Mouse (Mus musculus): ENCODE measurements around the gene Rtn4. TPM values are rescaled to one million over a fixed set of nuclear protein-coding genes. Genes with fewer than 3 reads are reported as not detected.

Gene Rtn4
- polyA plus RNA-seq, 1 experiment from 2014 or later, result 93.2 TPM

DNA sequence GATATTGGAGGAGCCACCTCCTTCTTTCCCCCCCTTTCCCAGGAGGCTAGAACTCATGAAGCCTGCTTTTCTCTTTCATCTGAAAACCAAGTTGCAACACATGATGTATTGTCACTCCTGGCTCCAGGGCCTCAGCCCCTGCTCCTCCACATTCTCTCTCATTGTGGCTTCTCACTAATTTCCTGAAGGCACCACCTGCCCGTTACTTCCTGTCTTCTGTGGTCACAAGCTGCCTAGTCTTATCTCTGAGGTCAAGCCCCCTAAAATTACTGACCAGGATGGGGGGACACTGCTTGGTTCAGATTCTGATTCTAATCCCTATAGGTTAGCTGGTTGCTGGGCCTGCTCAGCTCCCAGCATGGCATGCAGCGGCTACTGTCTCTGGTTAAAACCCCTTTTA, 82.0 kb downstream of the Rtn4 start:
- 45% methylated on average over 2 of the region's 2 CpGs for WGBS
- H3K27ac ChIP-seq (replicated peaks; ENCODE audit: low read depth, low read length), result peak overlapping the region; percentile 13; the same call in 1 of the 2 replicates

DNA sequence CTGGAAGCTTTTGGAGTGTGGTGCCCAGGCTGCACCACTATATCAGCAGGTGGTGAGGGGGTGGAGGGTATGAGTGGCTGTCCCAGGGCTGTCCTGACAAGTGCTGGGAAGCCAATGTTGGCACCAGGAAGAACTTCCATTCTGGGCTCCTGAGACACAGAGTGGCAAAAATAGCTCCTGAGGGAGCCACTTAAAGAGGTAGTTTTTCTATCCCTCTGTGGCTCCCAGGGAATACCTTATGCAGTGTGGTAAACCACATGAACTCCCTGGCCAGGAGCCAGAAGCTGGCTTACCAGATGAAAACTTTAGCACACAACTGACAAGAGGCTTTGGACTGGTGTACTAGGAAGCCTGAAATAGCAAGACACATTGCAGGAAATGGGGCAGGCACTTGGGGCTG, 85.2 kb downstream of the Rtn4 start:
- H3K9ac ChIP-seq (ENCODE audit: low read depth, low read length), result no peak overlapping the region
- no peaks in the 10 kb centered on the region for H3K36me3 ChIP-seq (ENCODE audit: control insufficient read depth, insufficient read depth, low read length)
- DNase-seq (ENCODE audit: low spot score), result peak; percentile 88
- H3K4me1 ChIP-seq (ENCODE audit: control insufficient read depth, insufficient read depth, low read length), result no peaks in the 10 kb centered on the region
- no peaks in the 10 kb centered on the region for H3K27me3 ChIP-seq (replicated peaks; ENCODE audit: control insufficient read depth, insufficient read depth, low read length)
- H3K4me2 ChIP-seq (ENCODE audit: low read depth, low read length), result no peak overlapping the region
- peak; percentile 68 for ATAC-seq (ENCODE audit: low read depth)
- no peaks in the 10 kb centered on the region for H3K9me3 ChIP-seq (ENCODE audit: control insufficient read depth, low read length)
- no peak overlapping the region for H3K27ac ChIP-seq (replicated peaks; ENCODE audit: low read depth, low read length)
- H3K4me3 ChIP-seq (ENCODE audit: low read depth, low read length), result no peak overlapping the region

More for the DNA sequence above, 82.0 kb downstream of the Rtn4 start:
- H3K4me1 ChIP-seq (ENCODE audit: control insufficient read depth, insufficient read depth, low read length), result no peaks in the 10 kb centered on the region
- H3K9me3 ChIP-seq (ENCODE audit: control insufficient read depth, low read length), result no peaks in the 10 kb centered on the region
- H3K36me3 ChIP-seq (ENCODE audit: control insufficient read depth, insufficient read depth, low read length), result no peaks in the 10 kb centered on the region
- no peaks in the 10 kb centered on the region for H3K27me3 ChIP-seq (replicated peaks; ENCODE audit: control insufficient read depth, insufficient read depth, low read length)
- ATAC-seq (ENCODE audit: low read depth), result 0 out of 2 replicates have a peak, but pooled peaks have one; percentile 1
- peak; percentile 19 for DNase-seq (ENCODE audit: low spot score)
- no peak overlapping the region for H3K4me2 ChIP-seq (ENCODE audit: low read depth, low read length)
- H3K4me3 ChIP-seq (ENCODE audit: low read depth, low read length), result no peak overlapping the region
- H3K9ac ChIP-seq (ENCODE audit: low read depth, low read length), result no peak overlapping the region

DNA sequence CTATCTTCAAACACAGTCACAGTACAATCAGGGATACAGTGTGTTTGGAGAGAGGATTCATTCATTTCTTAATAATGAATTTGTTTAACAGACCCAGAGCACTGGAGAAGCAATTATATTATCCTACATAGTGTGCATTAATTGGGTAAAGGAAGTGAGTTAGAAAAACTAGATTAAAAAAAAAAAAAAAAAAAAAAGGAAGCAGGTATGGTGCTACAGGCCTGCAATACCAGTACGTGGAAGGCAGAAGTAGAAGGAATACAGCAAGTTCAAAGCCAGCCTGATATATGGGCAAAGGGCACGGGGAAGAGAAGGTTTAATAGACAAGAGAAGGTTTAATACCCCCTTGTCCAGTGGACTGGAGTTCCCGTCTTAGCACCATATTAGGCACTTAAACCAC, 86.2 kb downstream of the Rtn4 start:
- H3K9me3 ChIP-seq (ENCODE audit: control insufficient read depth, low read length), result no peaks in the 10 kb centered on the region
- no peak overlapping the region for H3K27ac ChIP-seq (replicated peaks; ENCODE audit: low read depth, low read length)
- no peaks in the 10 kb centered on the region for H3K36me3 ChIP-seq (ENCODE audit: control insufficient read depth, insufficient read depth, low read length)
- no peaks in the 10 kb centered on the region for H3K4me1 ChIP-seq (ENCODE audit: control insufficient read depth, insufficient read depth, low read length)
- ATAC-seq (ENCODE audit: low read depth) (no peak), DNase-seq (ENCODE audit: low spot score) (no peak)
- H3K4me2 ChIP-seq (ENCODE audit: low read depth, low read length), result no peak overlapping the region
- H3K27me3 ChIP-seq (replicated peaks; ENCODE audit: control insufficient read depth, insufficient read depth, low read length), result no peaks in the 10 kb centered on the region
- 75% methylated on average over 3 of the region's 3 CpGs for whole genome bisulfite sequencing
- no peak overlapping the region for H3K9ac ChIP-seq (ENCODE audit: low read depth, low read length)
- H3K4me3 ChIP-seq (ENCODE audit: low read depth, low read length), result no peak overlapping the region

DNA sequence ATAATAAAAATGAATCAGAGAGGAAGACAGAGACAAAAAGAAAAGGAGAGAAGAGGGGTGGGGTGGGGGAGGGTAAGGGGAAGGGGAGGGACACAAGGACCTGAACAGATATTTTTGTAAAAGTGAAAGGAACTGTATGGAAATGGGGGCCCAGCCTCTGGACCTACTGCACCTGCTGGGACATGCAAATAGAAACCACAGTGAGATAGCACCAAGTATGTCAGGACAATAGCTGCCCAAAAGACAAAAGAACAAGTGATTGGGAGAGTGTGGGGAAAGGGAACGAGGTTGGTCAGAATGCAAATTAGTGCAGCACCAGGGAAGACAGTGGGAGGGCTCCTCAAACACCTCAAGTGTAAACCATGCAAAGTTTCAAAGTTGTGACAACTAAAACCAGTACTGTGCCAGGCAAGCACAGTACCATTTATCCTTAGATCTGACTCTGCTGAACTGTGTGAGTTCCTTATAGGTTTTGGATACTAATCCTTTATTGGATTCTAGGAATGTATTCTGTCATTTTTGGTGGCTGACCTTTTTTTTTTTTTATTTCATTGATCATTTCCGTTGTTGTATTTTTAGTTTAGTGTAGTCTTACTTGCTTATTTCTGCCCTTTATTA, 86.8 kb downstream of the Rtn4 start:
- DNase-seq (ENCODE audit: low spot score), result no peak
- no peak overlapping the region for H3K4me2 ChIP-seq (ENCODE audit: low read depth, low read length)
- H3K4me1 ChIP-seq (ENCODE audit: control insufficient read depth, insufficient read depth, low read length), result no peaks in the 10 kb centered on the region
- no peak for ATAC-seq (ENCODE audit: low read depth)
- no peak overlapping the region for H3K27ac ChIP-seq (replicated peaks; ENCODE audit: low read depth, low read length)
- no peaks in the 10 kb centered on the region for H3K9me3 ChIP-seq (ENCODE audit: control insufficient read depth, low read length)
- no peak overlapping the region for H3K9ac ChIP-seq (ENCODE audit: low read depth, low read length)
- no peaks in the 10 kb centered on the region for H3K36me3 ChIP-seq (ENCODE audit: control insufficient read depth, insufficient read depth, low read length)
- H3K4me3 ChIP-seq (ENCODE audit: low read depth, low read length), result no peak overlapping the region
- 48% methylated on average over 2 of the region's 2 CpGs for WGBS
- H3K27me3 ChIP-seq (replicated peaks; ENCODE audit: control insufficient read depth, insufficient read depth, low read length), result no peaks in the 10 kb centered on the region

DNA sequence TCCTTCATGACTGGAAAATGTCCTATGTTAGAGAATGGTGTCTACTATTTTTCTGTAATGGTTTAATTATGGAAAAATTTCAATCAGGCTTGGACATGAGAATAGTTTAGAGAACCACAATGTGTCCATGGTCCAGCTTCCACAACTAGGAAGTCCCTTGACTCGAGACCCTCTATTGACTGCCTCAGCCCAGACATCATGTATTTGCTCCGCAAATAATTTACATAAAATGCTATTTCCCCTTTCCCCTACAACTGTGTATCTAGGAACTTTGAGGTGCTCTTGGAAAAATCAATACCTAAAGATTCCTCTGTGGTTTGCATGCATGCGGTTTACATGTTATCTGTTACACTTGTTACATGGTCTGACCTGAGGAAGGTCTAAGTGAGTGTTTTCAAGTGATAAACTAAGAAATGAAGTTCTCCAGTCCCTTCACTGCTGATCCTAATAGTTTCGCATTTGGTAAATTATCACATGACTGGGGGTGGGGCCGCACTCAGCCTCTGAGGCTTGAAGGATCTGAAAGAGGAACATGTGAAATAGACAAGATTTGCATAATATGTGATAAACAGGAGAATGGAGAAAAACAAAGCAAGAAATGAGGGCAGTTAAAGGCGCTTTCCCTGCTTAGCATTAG, 94.0 kb downstream of the Rtn4 start:
- WGBS, result 84% methylated on average over 6 of the region's 6 CpGs
- ATAC-seq (ENCODE audit: low read depth), result no peak
- Histone ChIP-seq H3K27me3 (replicated peaks; ENCODE audit: control insufficient read depth, insufficient read depth, low read length) (no peaks in the 10 kb centered on the region), H3K27ac (replicated peaks; ENCODE audit: low read depth, low read length) (no peak overlapping the region), H3K36me3 (ENCODE audit: control insufficient read depth, insufficient read depth, low read length) (no peaks in the 10 kb centered on the region), H3K4me1 (ENCODE audit: control insufficient read depth, insufficient read depth, low read length) (no peaks in the 10 kb centered on the region), H3K4me2 (ENCODE audit: low read depth, low read length) (no peak overlapping the region), H3K9ac (ENCODE audit: low read depth, low read length) (no peak overlapping the region), H3K9me3 (ENCODE audit: control insufficient read depth, low read length) (no peaks in the 10 kb centered on the region), H3K4me3 (ENCODE audit: low read depth, low read length) (no peak overlapping the region)
- DNase-seq (ENCODE audit: low spot score), result no peak

DNA sequence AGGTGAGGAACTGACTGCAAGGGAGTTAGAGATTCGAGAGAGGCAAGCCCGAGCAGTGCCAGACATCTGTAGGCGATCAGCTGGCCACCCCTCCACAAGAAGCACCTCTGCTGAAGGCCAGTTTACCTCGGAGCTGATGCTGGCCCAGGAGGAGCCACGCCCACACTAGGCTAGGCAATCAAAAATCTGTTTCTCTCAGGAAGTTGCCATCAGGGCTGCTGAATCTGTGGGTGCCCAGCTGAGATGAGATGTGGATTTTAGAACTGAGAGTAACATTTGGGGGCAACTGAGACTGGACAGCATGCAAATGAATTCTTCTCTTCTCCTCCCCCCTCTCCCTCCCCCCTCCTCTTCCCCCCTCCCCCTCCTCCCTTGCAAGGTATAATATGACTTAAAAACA, 94.7 kb downstream of the Rtn4 start:
- Histone ChIP-seq H3K4me3 (ENCODE audit: low read depth, low read length) (no peak overlapping the region), H3K27me3 (replicated peaks; ENCODE audit: control insufficient read depth, insufficient read depth, low read length) (no peaks in the 10 kb centered on the region), H3K27ac (replicated peaks; ENCODE audit: low read depth, low read length) (no peak overlapping the region), H3K36me3 (ENCODE audit: control insufficient read depth, insufficient read depth, low read length) (no peaks in the 10 kb centered on the region), H3K4me2 (ENCODE audit: low read depth, low read length) (no peak overlapping the region), H3K4me1 (ENCODE audit: control insufficient read depth, insufficient read depth, low read length) (no peaks in the 10 kb centered on the region), H3K9ac (ENCODE audit: low read depth, low read length) (no peak overlapping the region), H3K9me3 (ENCODE audit: control insufficient read depth, low read length) (no peaks in the 10 kb centered on the region)
- 8% methylated on average over 5 of the region's 5 CpGs for WGBS
- ATAC-seq (ENCODE audit: low read depth) (no peak), DNase-seq (ENCODE audit: low spot score) (no peak)

DNA sequence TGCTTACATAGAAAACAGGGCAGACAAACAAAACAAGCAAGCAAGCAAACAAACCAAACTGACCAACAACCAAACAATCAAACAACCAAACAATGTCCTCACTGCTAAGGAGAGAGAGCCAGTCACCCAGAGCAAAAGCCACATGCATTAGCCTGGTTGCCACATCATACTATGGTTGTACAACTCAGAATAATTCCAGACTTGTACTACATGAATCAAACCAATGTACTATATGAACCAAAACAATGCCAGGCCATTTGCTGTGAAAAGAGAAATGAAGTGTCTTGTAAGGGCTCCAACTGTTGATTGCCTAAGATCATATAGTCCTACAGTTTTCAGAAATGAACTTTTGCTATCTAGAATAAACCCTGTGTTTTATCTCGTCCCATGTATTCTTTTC, 95.8 kb downstream of the Rtn4 start:
- no peaks in the 10 kb centered on the region for H3K36me3 ChIP-seq (ENCODE audit: control insufficient read depth, insufficient read depth, low read length)
- no peaks in the 10 kb centered on the region for H3K27me3 ChIP-seq (replicated peaks; ENCODE audit: control insufficient read depth, insufficient read depth, low read length)
- no peaks in the 10 kb centered on the region for H3K4me1 ChIP-seq (ENCODE audit: control insufficient read depth, insufficient read depth, low read length)
- no peak overlapping the region for H3K4me3 ChIP-seq (ENCODE audit: low read depth, low read length)
- ATAC-seq (ENCODE audit: low read depth), result no peak
- H3K9ac ChIP-seq (ENCODE audit: low read depth, low read length), result no peak overlapping the region
- no peak for DNase-seq (ENCODE audit: low spot score)
- WGBS, result 60% methylated on average over 1 of the region's 1 CpGs
- no peaks in the 10 kb centered on the region for H3K9me3 ChIP-seq (ENCODE audit: control insufficient read depth, low read length)
- no peak overlapping the region for H3K4me2 ChIP-seq (ENCODE audit: low read depth, low read length)
- no peak overlapping the region for H3K27ac ChIP-seq (replicated peaks; ENCODE audit: low read depth, low read length)

DNA sequence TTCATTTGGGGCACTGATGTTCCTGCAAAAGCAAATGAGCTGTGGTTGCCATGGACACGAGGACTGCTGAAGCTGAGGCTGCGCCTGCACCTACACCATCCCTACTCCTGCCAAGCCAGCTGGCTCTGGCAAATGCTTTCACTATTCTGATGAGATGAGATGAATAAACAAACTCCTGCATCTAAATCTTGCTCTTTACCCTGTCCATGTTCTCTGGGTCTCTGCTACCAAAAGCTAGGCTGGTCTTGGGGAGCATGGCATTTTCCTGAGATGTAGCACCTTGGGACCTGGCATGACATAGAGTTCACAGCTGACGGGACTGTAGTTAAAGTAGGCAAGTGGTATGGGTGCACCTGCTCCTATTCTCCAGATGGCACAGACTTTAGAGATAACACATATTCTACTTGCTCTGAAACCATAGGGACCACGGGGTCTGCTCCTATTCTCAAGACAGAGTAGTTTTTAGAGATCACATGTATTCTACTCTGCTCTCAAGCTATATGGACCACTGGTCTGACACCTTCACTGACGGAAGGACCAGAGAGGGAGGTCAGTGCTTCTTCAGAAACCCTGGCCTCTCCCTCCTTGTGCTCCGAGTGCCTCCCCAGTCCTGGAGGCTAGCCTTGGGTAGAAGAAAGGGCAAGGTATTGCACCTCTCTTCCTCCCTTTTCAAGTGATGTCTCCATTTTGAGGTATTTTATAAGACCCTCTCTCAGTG, 96.3 kb downstream of the Rtn4 start:
- 72% methylated on average over 6 of the region's 6 CpGs for WGBS
- Histone ChIP-seq H3K9ac (ENCODE audit: low read depth, low read length) (no peak overlapping the region), H3K9me3 (ENCODE audit: control insufficient read depth, low read length) (no peaks in the 10 kb centered on the region), H3K36me3 (ENCODE audit: control insufficient read depth, insufficient read depth, low read length) (no peaks in the 10 kb centered on the region), H3K4me1 (ENCODE audit: control insufficient read depth, insufficient read depth, low read length) (no peaks in the 10 kb centered on the region), H3K4me2 (ENCODE audit: low read depth, low read length) (no peak overlapping the region), H3K27ac (replicated peaks; ENCODE audit: low read depth, low read length) (no peak overlapping the region), H3K27me3 (replicated peaks; ENCODE audit: control insufficient read depth, insufficient read depth, low read length) (no peaks in the 10 kb centered on the region), H3K4me3 (ENCODE audit: low read depth, low read length) (no peak overlapping the region)
- DNase-seq (ENCODE audit: low spot score) (no peak), ATAC-seq (ENCODE audit: low read depth) (no peak)
